Mouse (Mus musculus) gastrocnemius, adult 2 months (tissue): ENCODE data around the gene 1700067P10Rik. TPM values are rescaled to one million over a fixed set of nuclear protein-coding genes. Genes with fewer than 3 reads are reported as not detected.

Source experiments
- DNase-seq: peaks from one replicate; pipeline ENCODE4 v3.0.0; 2022
- H3K27ac ChIP-seq: fragments of 200-600 bp; 2 replicates; pipeline ENCODE4 v1.8.1; 2022; ENCODE audit warnings: mild to moderate bottlenecking
- H3K4me3 ChIP-seq: fragments of 200-600 bp; 2 replicates; pipeline ENCODE4 v1.8.1; 2022; ENCODE audit warnings: mild to moderate bottlenecking, moderate library complexity
- CTCF ChIP-seq: fragments of 200-600 bp; IDR thresholded peaks from 2 replicates; pipeline ENCODE4 v1.8.1; 2022; ENCODE audit warnings: antibody characterized with exemption, mild to moderate bottlenecking, moderate library complexity
- intact Hi-C: fragments of 180-260 bp; cut with DNase I; formaldehyde crosslinking; loops from one replicate; pipeline ENCODE4 v1.15.1; 2025
- total RNA-seq, 2 experiments: library from RNA; stranded (reverse); gene quantifications; 2 replicates each; pipeline ENCODE4 v1.2.3; 2021

1700067P10Rik gene
- total RNA-seq, 2 experiments from 2014 or later, result not detected

DNA sequence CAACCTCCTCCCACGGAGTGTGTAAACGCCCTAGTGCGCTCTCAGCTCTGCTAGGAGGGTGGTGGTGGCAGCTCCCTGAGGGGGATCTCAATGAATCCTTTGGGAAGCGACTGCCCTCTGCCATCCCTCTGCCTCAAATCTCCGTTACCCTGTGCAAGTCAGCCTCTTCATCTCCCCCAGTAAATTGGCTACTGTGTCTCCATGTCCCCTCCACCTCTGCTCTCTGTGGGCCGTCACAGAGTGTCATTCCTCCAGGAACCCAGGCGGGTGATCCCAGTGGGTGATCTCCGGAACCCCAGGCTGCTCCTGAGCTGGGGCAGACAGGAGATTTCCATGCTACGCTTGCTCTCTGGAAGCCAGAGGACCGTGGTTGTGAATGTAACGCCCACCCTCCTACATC, 10.2 kb downstream of the 1700067P10Rik start:
- TF ChIP-seq CTCF, result no peak
- Histone ChIP-seq H3K27ac (no peak overlapping the region), H3K4me3 (no peak overlapping the region)
- intact Hi-C loops, result no loop called here
- no peak for DNase-seq

DNA sequence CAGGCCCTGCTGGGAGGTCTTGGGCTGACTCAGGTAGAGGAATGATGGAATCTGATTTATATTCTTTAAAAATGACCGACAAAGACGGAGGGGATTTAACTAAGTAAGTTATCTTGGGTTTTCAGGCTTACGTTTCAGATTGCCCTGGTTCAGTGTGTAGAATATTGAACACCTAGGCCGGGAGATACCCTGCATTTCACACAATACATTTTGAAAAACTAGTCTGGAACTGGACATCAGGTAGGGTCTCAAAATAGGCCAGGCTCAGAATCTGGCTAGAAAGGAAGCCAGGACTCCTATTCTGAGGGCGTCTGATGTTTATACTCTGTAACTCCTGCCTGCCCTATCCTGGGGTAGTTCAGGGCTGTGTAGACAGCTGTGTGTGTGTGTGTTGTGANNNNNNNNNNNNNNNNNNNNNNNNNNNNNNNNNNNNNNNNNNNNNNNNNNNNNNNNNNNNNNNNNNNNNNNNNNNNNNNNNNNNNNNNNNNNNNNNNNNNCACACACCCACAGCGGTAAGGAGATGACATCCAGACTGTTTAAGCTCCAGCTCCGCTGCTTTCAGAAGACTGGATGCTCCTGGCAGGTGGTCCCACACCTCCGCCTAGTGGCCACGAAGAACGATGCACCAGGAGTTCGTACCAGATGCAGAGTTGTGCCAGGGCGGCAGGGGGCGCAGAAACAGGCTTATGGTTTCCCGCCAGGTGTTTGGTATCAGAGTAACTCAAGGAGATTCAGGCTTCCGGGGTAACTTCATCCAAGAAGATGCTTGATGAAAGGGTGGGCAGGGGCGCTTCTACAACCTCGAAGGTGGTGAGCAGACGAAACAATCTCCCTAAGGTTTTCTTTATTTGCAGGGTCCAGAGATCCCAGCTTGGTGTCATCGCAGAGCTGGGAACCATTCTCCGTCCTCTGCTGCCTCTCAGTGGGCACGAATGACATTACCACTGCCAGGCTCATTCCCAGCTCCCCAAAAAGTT, 11.6 kb downstream of the 1700067P10Rik start:
- TF ChIP-seq CTCF, result peak; percentile 69
- peak; percentile 87 for DNase-seq
- no peak overlapping the region for H3K27ac ChIP-seq
- peak overlapping the region; percentile 54 for H3K4me3 ChIP-seq
- intact Hi-C loops, result loop anchor here (1.0 to 5.0 kb wide), 4 partner anchors 56 to 308 kb away; no protein-coding TSS in a partner anchor

DNA sequence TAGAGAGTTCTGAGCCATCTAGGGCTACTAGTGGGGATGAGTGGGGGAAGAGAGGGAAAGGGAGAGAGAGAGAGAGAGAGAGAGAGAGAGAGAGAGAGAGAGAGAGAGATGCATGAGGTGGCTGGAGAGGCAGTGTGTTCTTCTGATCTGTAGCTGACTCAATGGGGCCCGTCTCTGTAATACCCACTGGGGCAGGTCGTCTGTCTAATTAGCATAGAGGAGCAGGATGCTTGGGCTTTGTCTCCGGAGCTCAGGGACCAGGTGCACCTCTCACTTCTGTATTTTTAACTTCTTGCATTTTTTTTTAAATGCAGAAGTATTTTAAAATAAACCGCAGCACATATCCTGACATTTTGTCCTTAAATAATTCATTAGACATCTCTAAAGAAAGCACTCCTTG, 18.2 kb downstream of the 1700067P10Rik start:
- Histone ChIP-seq H3K4me3 (no peak overlapping the region), H3K27ac (no peak overlapping the region)
- no peak for TF ChIP-seq CTCF
- no peak for DNase-seq
- intact Hi-C loops, result no loop called here

DNA sequence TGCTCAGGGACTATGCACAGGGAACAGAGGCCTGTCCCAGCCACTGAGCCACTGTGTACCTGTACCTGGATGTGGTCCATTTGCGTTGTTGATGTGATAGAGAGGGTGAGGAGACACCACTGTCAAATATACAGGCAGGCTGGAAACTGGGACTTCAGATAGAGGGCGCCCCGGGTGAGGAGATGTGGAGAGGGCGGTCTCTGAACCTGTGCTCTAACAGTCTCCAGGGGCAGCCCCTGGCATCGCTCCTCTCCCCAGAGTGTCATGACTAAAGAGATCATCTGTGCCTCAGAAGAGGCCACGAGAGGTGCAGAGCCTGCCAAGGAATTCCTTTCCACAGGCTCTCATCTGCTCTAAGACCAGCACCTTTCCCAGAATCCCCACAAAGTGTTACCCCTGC, 18.7 kb downstream of the 1700067P10Rik start:
- no peak for TF ChIP-seq CTCF
- Histone ChIP-seq H3K4me3 (no peak overlapping the region), H3K27ac (no peak overlapping the region)
- no peak for DNase-seq
- intact Hi-C loops, result no loop called here

DNA sequence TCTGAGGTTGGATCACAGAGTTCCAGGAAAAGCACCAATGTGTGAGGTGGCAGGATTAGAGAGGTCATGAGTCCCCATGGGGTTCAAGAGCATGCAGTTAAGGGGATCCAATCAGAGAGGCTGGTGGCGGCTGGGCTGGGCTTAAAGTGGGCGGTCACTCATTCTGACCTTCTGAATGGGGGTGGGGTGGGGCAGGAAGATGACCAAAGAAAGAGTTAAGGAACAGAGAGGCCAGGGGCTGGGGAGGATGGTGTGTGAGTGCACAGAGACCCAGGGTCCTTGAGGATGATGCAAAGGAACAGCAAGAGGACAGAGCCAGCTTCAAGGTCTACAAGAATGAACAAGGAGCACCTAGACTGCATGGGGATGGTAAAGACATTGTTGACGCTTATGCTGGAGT, 19.4 kb downstream of the 1700067P10Rik start:
- no peak for DNase-seq
- Histone ChIP-seq H3K27ac (no peak overlapping the region), H3K4me3 (no peak overlapping the region)
- no peak for TF ChIP-seq CTCF
- intact Hi-C loops, result no loop called here

DNA sequence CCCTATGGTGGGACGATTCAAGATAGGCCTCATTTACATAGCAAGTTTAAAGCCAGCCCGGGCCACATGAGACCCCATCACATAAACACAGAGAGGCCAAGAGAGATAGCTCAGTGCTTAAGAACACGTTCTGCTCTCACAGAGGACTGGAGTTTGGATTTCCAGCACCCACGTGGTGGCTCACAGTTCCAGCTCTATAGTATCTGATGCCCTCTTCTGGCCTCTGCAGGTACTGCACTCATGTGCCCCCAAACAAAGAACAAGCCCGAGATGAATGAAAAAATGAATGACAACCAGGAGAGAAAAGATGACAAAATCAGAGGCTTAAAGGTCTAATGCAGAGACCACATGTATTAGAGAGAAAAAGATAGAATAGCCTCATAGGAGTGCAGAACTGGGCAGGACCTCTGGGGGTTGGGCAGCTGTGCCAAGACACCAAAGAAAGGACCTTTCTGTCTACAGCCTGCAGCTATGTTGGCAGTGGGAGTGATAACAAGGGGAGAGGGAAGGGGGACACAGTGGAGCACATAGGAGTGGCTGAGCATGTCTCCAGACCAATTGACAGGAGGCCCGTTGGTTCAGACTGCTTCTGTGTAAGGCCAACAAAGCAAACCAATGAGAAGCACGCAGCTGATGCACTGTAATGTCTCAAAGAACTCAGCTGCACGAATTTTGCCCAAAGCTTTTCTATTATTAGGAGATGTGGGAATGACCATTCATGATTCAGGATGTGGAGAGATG, 21.6 kb downstream of the 1700067P10Rik start:
- peak; percentile 44 for DNase-seq
- H3K27ac ChIP-seq, result no peak overlapping the region
- TF ChIP-seq CTCF, result peak; percentile 74
- intact Hi-C loops, result no loop called here
- H3K4me3 ChIP-seq, result no peak overlapping the region

DNA sequence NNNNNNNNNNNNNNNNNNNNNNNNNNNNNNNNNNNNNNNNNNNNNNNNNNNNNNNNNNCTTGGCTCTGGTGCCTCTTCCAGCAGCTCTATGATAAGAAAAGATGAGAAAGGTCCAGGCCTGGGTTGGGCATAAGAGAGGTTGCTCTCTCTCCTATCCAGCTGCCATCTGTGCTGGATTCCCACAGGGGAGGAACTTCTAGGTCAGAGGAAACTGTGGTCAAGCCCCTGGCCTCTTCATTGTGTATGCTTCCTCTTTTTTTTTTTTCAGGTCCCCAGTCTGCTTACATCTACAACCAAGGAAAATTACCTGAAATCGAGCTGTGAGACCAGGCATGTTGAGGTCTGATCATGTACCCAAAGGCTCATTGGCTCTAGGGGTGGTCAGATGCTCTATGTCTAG, 29.5 kb downstream of the 1700067P10Rik start:
- no peak for TF ChIP-seq CTCF
- H3K27ac ChIP-seq, result no peak overlapping the region
- intact Hi-C loops, result no loop called here
- no peak overlapping the region for H3K4me3 ChIP-seq
- no peak for DNase-seq

DNA sequence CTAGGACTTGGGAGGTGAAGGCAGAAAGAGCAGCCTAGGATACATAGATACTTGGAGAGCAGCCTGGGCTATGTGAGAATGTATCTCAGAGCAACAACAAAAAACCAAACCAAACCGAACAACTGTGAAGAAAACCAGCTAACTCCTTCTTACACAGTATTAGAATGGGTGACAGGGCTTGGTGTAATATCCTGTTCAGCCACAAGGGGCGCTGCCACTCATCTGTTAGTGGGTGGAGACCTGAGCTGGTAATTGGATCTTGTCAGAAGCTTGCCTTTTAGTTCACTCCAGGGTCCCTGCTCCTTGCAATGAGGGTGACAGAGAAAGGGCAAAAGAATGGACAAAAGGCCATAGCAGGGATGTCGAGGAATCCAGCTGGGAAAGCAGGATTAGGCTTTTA, 30.5 kb downstream of the 1700067P10Rik start:
- DNase-seq, result peak; percentile 82
- no peak overlapping the region for H3K4me3 ChIP-seq
- peak; percentile 97 for TF ChIP-seq CTCF
- intact Hi-C loops, result no loop called here
- no peak overlapping the region for H3K27ac ChIP-seq

DNA sequence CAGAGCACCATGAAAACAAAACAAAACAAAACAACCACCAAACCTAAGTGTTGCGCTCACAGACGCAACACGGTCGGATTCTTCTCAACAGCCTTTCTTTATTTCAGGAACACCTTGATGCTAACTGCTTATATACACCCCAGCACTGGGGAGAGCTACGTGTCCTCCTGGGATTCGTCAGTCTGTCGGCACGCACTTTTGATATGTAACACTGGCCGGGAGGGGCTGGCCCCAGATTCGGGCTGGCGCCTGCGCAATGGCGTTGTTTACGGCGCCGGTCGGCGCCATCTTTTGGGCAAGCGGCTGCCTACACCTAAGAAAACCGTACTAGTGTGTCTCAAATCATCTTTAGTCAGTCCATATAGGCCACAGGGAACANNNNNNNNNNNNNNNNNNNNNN, 31.3 kb downstream of the 1700067P10Rik start:
- TF ChIP-seq CTCF, result no peak
- DNase-seq, result no peak
- Histone ChIP-seq H3K27ac (no peak overlapping the region), H3K4me3 (no peak overlapping the region)
- intact Hi-C loops, result no loop called here

DNA sequence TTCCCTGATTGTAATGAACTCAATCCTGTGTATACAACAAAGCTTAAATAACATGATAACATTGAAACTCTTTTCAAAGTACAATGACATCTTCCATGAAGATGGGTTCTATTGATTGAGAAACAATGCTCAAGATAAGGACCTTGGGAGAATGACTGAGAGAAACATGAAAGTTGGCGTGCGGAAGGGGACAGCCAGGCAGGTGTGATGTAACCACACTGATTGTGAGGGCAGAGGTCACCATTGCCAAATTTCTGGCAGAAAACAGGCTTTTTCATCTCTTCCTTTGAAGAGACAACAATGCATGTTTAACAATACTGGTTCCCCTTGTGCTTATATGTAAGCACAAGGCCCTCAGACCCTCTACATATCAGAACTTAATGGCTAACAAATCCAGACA, 43.7 kb downstream of the 1700067P10Rik start:
- Histone ChIP-seq H3K4me3 (no peak overlapping the region), H3K27ac (no peak overlapping the region)
- DNase-seq, result no peak
- intact Hi-C loops, result no loop called here
- TF ChIP-seq CTCF, result no peak

Other genes with a start within 250 kb of the 1700067P10Rik start
- gene Foxp4, start 164.7 kb upstream of the 1700067P10Rik start, total RNA-seq, result 1 to 10 TPM; 7.3 to 7.9 TPM
- not detected for gene 1700122O11Rik, start 51.0 kb upstream of the 1700067P10Rik start, total RNA-seq
- gene 9830107B12Rik, start 56.9 kb downstream of the 1700067P10Rik start, total RNA-seq, result under 1 TPM in 1 of 2 experiments, not detected in 1; 0.13 TPM
- gene A530064D06Rik, start 78.0 kb downstream of the 1700067P10Rik start, total RNA-seq, result not detected
- gene Trem1, start 143.4 kb downstream of the 1700067P10Rik start, total RNA-seq, result not detected
- gene Trem3, start 158.5 kb downstream of the 1700067P10Rik start, total RNA-seq, result not detected
- not detected for gene Treml4, start 175.0 kb downstream of the 1700067P10Rik start, total RNA-seq
- gene Treml2, start 210.2 kb downstream of the 1700067P10Rik start, total RNA-seq, result not detected
- not detected for gene B430306N03Rik, start 226.8 kb downstream of the 1700067P10Rik start, total RNA-seq